Mouse (Mus musculus) megakaryocyte, embryonic 14.5 days (primary cell): ENCODE measurements around the gene Tmem237.

ENCODE experiments used
- FLI1 ChIP-seq: IDR thresholded peaks from 2 replicates; pipeline ENCODE4 v1.6.1; 2012; ENCODE audit warnings: low read length, inconsistent platforms, mixed read lengths
- GATA1 ChIP-seq: IDR thresholded peaks from 3 replicates; pipeline ENCODE4 v1.6.1; 2012; ENCODE audit warnings: mixed read lengths, low read length, inconsistent platforms, borderline replicate concordance

- TF ChIP-seq FLI1, result no peak
- no peak for TF ChIP-seq GATA1
Measured at GRCm38 (mm10) chr1:59163918-59164317, 43.7 kb upstream of the Tmem237 start.
